Mouse (Mus musculus) myocyte (in vitro differentiated cells): ENCODE results near the gene Gnat1.

Source experiments
- E2F4 ChIP-seq: IDR thresholded peaks from one replicate; pipeline ENCODE4 v1.6.1; 2011; ENCODE audit warnings: mild to moderate bottlenecking, control low read depth, moderate library complexity; ENCODE audit not compliant: insufficient read depth
- MAX ChIP-seq: IDR thresholded peaks from one replicate; pipeline ENCODE4 v1.6.1; 2011; ENCODE audit warnings: low read depth, mild to moderate bottlenecking, control low read depth
- MYOD1 ChIP-seq, 3 experiments: IDR thresholded peaks; one replicate each; pipeline ENCODE4 v1.6.1; 2011; ENCODE audit warnings: control low read depth in 2 of 3, low read depth in 2 of 3, mild to moderate bottlenecking in 2 of 3, moderate library complexity in 1 of 3; ENCODE audit not compliant: insufficient read length in 2 of 3, control insufficient read depth in 1 of 3
- MYOG ChIP-seq, 3 experiments: IDR thresholded peaks; one replicate each; pipeline ENCODE4 v1.6.1; 2011; ENCODE audit warnings: control low read depth in 2 of 3, low read depth in 2 of 3, mild to moderate bottlenecking in 2 of 3; ENCODE audit not compliant: insufficient read length in 2 of 3, control insufficient read depth in 1 of 3, insufficient read depth in 1 of 3
- POLR2A ChIP-seq: IDR thresholded peaks from one replicate; pipeline ENCODE4 v1.6.1; 2011; ENCODE audit warnings: low read depth, mild to moderate bottlenecking, control low read depth, moderate library complexity; ENCODE audit not compliant: insufficient read length
- TCF3 ChIP-seq: IDR thresholded peaks from one replicate; pipeline ENCODE4 v1.6.1; 2011; ENCODE audit warnings: low read depth, control low read depth; ENCODE audit not compliant: insufficient read length
- USF1 ChIP-seq: IDR thresholded peaks from one replicate; pipeline ENCODE4 v1.6.1; 2011; ENCODE audit warnings: low read depth, mild to moderate bottlenecking, control low read depth, moderate library complexity

DNA sequence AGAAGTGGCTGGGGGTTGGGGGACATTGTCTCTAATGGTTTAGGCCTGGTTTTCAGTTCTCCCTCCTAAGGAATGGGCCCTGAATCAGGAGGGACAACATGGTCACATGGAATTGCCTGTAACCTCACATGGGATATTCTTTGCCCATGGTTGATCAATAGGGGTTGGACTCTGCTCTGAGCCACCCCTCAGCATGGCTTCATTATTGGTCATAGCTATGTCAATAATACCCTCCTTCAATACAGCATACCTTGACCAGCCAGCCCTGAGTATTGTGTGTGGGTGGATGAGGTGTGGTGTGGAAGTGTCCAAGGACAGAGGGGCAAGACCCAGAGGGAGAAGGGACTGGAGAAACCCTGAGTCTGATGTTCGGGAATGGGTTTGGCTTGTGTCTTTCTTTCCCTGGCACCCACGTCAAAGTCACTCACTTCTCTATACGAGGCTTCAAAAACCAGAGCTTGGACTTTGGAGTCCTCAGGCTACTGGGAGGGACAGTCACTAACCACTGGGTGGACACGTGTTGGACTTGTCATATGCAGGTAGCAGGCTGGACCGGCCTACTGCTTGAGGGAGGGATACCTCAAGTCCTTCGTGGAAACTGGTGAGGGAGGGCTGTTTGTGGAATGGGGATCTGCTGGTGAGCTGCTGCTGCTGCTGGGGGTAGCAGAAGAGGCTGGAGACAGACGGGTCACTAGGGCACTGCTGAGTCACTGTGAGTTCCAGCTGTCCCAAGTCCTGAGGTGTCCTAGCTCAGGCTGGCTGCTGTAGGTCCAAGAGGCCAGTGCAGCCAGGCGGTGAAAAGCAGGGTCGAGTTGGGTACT lies 4.7 kb downstream of the Gnat1 start:
- TF ChIP-seq POLR2A (no peak), MAX (no peak), E2F4 (no peak), USF1 (no peak), TCF3 (no peak), MYOG (IDR thresholded peaks at IDR 0.05; ENCODE audit: control insufficient read depth in 1 of 3, insufficient read depth in 1 of 3, insufficient read length in 2 of 3, low read depth in 2 of 3) (no peak), MYOD1 (IDR thresholded peaks at IDR 0.05; ENCODE audit: control insufficient read depth in 1 of 3, insufficient read length in 2 of 3, low read depth in 2 of 3) (no peak)
